Mouse (Mus musculus): Measurements from ENCODE around the gene Cdh12. TPM values are rescaled to one million over a fixed set of nuclear protein-coding genes. Genes with fewer than 3 reads are reported as not detected.

The Cdh12 gene
- polyA plus RNA-seq, 1 experiment, result not detected

DNA sequence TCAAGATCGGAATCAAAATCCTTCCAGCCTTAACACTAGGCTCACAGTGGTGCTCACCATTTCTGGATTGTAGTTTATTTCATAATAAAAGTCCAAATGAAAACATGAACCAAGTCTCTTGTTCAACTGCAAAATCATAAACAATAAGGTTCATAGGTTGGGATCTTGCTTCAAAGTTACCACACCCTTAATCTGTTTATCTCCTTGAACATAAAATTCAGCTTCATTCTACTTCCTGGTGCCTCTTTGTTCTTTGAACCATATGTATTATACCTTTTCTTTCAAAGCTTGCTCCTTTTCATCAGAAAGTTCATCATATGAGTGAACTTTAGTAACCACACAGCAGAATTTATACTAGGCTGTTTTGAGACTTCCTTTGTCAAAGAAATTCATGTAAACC, 614.6 kb downstream of the Cdh12 start:
- no peak overlapping the region for H3K4me3 ChIP-seq
- H3K36me3 ChIP-seq (ENCODE audit: control insufficient read depth, insufficient read depth), result no peaks in the 10 kb centered on the region
- TF ChIP-seq USF1 (IDR thresholded peaks at IDR 0.05; ENCODE audit: low read depth) (no peak), MYOD1 (IDR thresholded peaks at IDR 0.05; ENCODE audit: control insufficient read depth in 1 of 3, insufficient read length in 2 of 3, low read depth in 2 of 3) (no peak), TCF3 (IDR thresholded peaks at IDR 0.05; ENCODE audit: insufficient read length, low read depth) (no peak), REST (IDR thresholded peaks at IDR 0.05; ENCODE audit: insufficient read depth, insufficient read length) (no peak), POLR2A (IDR thresholded peaks at IDR 0.05; ENCODE audit: insufficient read length, low read depth) (no peak)
- H3K4me2 ChIP-seq (ENCODE audit: low read depth), result no peak overlapping the region
- H3ac ChIP-seq (ENCODE audit: control insufficient read depth, insufficient read length), result no peak overlapping the region
- no peaks in the 10 kb centered on the region for H3K27me3 ChIP-seq (ENCODE audit: control insufficient read depth, insufficient read depth, insufficient read length)
- H3K79me2 ChIP-seq (ENCODE audit: control insufficient read depth, insufficient read depth), result no peaks in the 10 kb centered on the region

DNA sequence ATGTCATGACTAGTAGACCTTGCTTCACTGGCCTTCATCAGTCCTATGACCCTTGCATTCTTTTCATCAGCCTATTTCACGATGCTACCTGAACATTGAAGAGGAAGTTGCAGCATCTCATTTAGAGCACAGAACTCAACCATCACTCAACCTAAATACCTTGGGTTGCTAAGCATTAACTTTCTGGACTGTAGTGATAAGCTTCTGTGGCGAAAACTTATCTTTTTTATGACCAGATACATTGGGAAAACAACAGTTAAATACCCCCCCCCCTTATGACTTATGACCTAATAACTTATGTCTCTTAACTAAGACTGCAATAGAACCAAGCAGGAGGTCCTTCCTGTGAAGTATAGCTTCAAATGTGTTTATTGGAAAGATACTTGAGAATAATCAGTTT, 620.2 kb downstream of the Cdh12 start:
- no peak for TF ChIP-seq REST (IDR thresholded peaks at IDR 0.05; ENCODE audit: insufficient read depth, insufficient read length)
- no peak for TF ChIP-seq MYOG (IDR thresholded peaks at IDR 0.05; ENCODE audit: control insufficient read depth in 1 of 3, insufficient read depth in 1 of 3, insufficient read length in 2 of 3, low read depth in 2 of 3)
- no peak for TF ChIP-seq E2F4 (IDR thresholded peaks at IDR 0.05; ENCODE audit: insufficient read depth)
- no peak for TF ChIP-seq POLR2AphosphoS2 (IDR thresholded peaks at IDR 0.05; ENCODE audit: insufficient read length, low read depth)
- no peak for TF ChIP-seq USF1 (IDR thresholded peaks at IDR 0.05; ENCODE audit: low read depth)
- no peak for TF ChIP-seq TCF12 (IDR thresholded peaks at IDR 0.05; ENCODE audit: insufficient read depth, poor library complexity, severe bottlenecking)
- no peak for TF ChIP-seq SRF (IDR thresholded peaks at IDR 0.05; ENCODE audit: control insufficient read depth, insufficient read length, low read depth)
- H3ac ChIP-seq (ENCODE audit: control insufficient read depth, insufficient read length), result no peak overlapping the region
- no peak overlapping the region for H3K4me2 ChIP-seq (ENCODE audit: low read depth)
- H3K79me2 ChIP-seq (ENCODE audit: control insufficient read depth, insufficient read depth), result no peaks in the 10 kb centered on the region
- no peaks in the 10 kb centered on the region for H3K36me3 ChIP-seq (ENCODE audit: control insufficient read depth, insufficient read depth)
- no peak overlapping the region for H3K4me3 ChIP-seq
- no peaks in the 10 kb centered on the region for H3K27me3 ChIP-seq (ENCODE audit: control insufficient read depth, insufficient read depth, insufficient read length)

DNA sequence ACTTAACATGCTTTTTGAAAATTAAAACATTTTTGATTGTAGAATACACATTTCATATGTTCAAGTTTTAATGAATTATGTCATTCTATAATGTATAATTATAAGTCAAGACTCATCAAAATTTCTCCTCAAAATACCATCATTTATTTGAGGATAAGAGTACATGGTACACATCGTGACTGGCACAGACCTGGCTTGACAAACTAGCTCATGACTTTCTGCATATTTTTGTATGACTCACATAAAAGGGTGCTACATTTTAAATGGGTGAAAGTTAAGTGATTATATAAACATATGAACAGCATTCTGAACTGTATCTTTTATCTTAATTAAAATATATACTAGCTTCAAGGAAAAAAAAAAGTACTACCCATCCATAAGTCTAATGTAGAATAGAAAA, 643.8 kb downstream of the Cdh12 start:
- Histone ChIP-seq H3K36me3 (ENCODE audit: control insufficient read depth, insufficient read depth) (no peaks in the 10 kb centered on the region), H3K79me2 (ENCODE audit: control insufficient read depth, insufficient read depth) (no peaks in the 10 kb centered on the region), H3K4me2 (ENCODE audit: low read depth) (no peak overlapping the region), H3K4me3 (no peak overlapping the region), H3ac (ENCODE audit: control insufficient read depth, insufficient read length) (no peak overlapping the region), H3K27me3 (ENCODE audit: control insufficient read depth, insufficient read depth, insufficient read length) (no peaks in the 10 kb centered on the region)
- TF ChIP-seq CEBPB (IDR thresholded peaks at IDR 0.05; ENCODE audit: insufficient read depth, poor library complexity, severe bottlenecking), result no peak
- TF ChIP-seq TCF3 (IDR thresholded peaks at IDR 0.05; ENCODE audit: insufficient read length, low read depth), result no peak
- TF ChIP-seq REST (IDR thresholded peaks at IDR 0.05; ENCODE audit: insufficient read depth, insufficient read length), result no peak
- TF ChIP-seq SRF (IDR thresholded peaks at IDR 0.05; ENCODE audit: control insufficient read depth, insufficient read length, low read depth), result no peak
- no peak for TF ChIP-seq USF1 (IDR thresholded peaks at IDR 0.05; ENCODE audit: low read depth)
- no peak for TF ChIP-seq MAX (IDR thresholded peaks at IDR 0.05; ENCODE audit: low read depth)
- no peak for TF ChIP-seq MYOD1 (IDR thresholded peaks at IDR 0.05; ENCODE audit: control insufficient read depth in 1 of 3, insufficient read length in 2 of 3, low read depth in 2 of 3)
- TF ChIP-seq POLR2A (IDR thresholded peaks at IDR 0.05; ENCODE audit: insufficient read length, low read depth), result no peak
- TF ChIP-seq E2F4 (IDR thresholded peaks at IDR 0.05; ENCODE audit: insufficient read depth), result no peak
- TF ChIP-seq POLR2AphosphoS2 (IDR thresholded peaks at IDR 0.05; ENCODE audit: insufficient read length, low read depth), result no peak
- no peak for TF ChIP-seq MYOG (IDR thresholded peaks at IDR 0.05; ENCODE audit: control insufficient read depth in 1 of 3, insufficient read depth in 1 of 3, insufficient read length in 2 of 3, low read depth in 2 of 3)
- no peak for TF ChIP-seq TCF12 (IDR thresholded peaks at IDR 0.05; ENCODE audit: insufficient read depth, poor library complexity, severe bottlenecking)

DNA sequence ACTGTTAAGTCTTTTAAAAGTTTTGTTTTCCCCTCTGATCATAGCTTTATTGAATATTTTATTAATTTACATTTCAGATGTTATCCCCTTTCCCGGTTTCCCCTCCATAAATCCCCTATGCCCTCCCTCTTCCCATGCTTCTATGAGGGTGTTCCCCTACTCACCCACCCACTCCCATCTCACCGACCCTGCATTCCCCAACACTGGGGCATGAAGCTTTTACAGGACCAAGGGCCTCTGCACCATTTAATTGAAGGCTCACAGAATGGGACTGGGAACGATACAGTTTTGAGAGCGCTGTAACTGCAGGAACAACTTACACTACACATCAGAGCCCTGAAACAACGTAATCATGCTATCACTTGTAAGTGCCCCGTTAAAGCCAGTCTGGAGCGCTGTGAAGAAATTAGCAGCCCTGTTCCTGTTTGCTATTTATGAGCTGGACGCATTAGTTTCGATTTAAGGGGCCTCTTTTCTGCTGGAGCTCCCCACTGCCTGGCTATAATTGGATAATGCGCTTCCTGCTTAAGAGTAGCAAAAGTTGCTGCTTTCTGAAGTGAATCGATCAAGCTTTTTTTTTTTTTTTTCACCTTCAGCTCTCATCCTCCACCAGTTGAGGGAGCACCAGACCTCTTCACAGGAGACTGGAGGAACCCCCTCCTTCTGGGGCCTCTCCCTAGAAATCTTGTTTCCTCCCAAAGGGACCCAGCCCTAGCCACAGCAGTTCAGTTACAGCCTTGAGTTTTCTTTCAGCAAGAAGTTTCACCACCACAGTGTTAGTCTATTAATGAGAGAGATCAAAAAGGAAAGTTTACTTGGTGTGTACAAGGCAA, 660.2 kb downstream of the Cdh12 start:
- TF ChIP-seq CEBPB (IDR thresholded peaks at IDR 0.05; ENCODE audit: insufficient read depth, poor library complexity, severe bottlenecking) (no peak), MAX (IDR thresholded peaks at IDR 0.05; ENCODE audit: low read depth) (no peak), TCF12 (IDR thresholded peaks at IDR 0.05; ENCODE audit: insufficient read depth, poor library complexity, severe bottlenecking) (no peak), POLR2AphosphoS2 (IDR thresholded peaks at IDR 0.05; ENCODE audit: insufficient read length, low read depth) (no peak), MYOG (IDR thresholded peaks at IDR 0.05; ENCODE audit: control insufficient read depth in 1 of 3, insufficient read depth in 1 of 3, insufficient read length in 2 of 3, low read depth in 2 of 3) (no peak), TCF3 (IDR thresholded peaks at IDR 0.05; ENCODE audit: insufficient read length, low read depth) (no peak), REST (IDR thresholded peaks at IDR 0.05; ENCODE audit: insufficient read depth, insufficient read length) (no peak), POLR2A (IDR thresholded peaks at IDR 0.05; ENCODE audit: insufficient read length, low read depth) (no peak), USF1 (IDR thresholded peaks at IDR 0.05; ENCODE audit: low read depth) (no peak), MYOD1 (IDR thresholded peaks at IDR 0.05; ENCODE audit: control insufficient read depth in 1 of 3, insufficient read length in 2 of 3, low read depth in 2 of 3) (no peak), SRF (IDR thresholded peaks at IDR 0.05; ENCODE audit: control insufficient read depth, insufficient read length, low read depth) (no peak), E2F4 (IDR thresholded peaks at IDR 0.05; ENCODE audit: insufficient read depth) (no peak)
- H3K79me2 ChIP-seq (ENCODE audit: control insufficient read depth, insufficient read depth), result no peaks in the 10 kb centered on the region
- peak overlapping the region; percentile 7 for H3K4me3 ChIP-seq
- H3K36me3 ChIP-seq (ENCODE audit: control insufficient read depth, insufficient read depth), result no peaks in the 10 kb centered on the region
- no peak overlapping the region for H3ac ChIP-seq (ENCODE audit: control insufficient read depth, insufficient read length)
- H3K27me3 ChIP-seq (ENCODE audit: control insufficient read depth, insufficient read depth, insufficient read length), result no peaks in the 10 kb centered on the region
- H3K4me2 ChIP-seq (ENCODE audit: low read depth), result peak overlapping the region; percentile 72
